Mouse (Mus musculus) midbrain, embryonic 13.5 days (tissue): ENCODE results near the gene Armc9. TPM values are rescaled to one million over a fixed set of nuclear protein-coding genes. Genes with fewer than 3 reads are reported as not detected.

Experiments used
- ATAC-seq: fragments of 200-750 bp; cut with Nextera tagmentation; 2 replicates; pipeline ENCODE4 v1.8.0; 2017; ENCODE audit warnings: mild to moderate bottlenecking, moderate TSS enrichment, moderate library complexity
- H3K27ac ChIP-seq: fragments of 300-500 bp; sonication (generic); 2 replicates; pipeline ENCODE4 v1.5.1; 2015; ENCODE audit warnings: inconsistent platforms, mild to moderate bottlenecking, moderate library complexity
- H3K27me3 ChIP-seq: fragments of 300-500 bp; sonication (generic); 2 replicates; pipeline ENCODE4 v1.6.1; 2015; ENCODE audit warnings: mild to moderate bottlenecking, inconsistent platforms
- H3K36me3 ChIP-seq: fragments of 300-500 bp; sonication (generic); 2 replicates; pipeline ENCODE4 v1.6.1; 2015; ENCODE audit warnings: mild to moderate bottlenecking, inconsistent platforms
- H3K4me1 ChIP-seq: fragments of 300-500 bp; sonication (generic); replicated peaks from 2 replicates; pipeline ENCODE4 v1.6.1; 2015; ENCODE audit warnings: inconsistent platforms
- H3K4me2 ChIP-seq: fragments of 300-500 bp; sonication (generic); replicated peaks from 2 replicates; pipeline ENCODE4 v1.6.1; 2015; ENCODE audit warnings: moderate library complexity, mild to moderate bottlenecking, inconsistent platforms
- H3K4me3 ChIP-seq: fragments of 300-500 bp; sonication (generic); replicated peaks from 2 replicates; pipeline ENCODE4 v1.5.1; 2015; ENCODE audit warnings: mild to moderate bottlenecking, inconsistent platforms
- H3K9ac ChIP-seq: fragments of 300-500 bp; sonication (generic); replicated peaks from 2 replicates; pipeline ENCODE4 v1.6.1; 2015; ENCODE audit warnings: mild to moderate bottlenecking, inconsistent platforms
- H3K9me3 ChIP-seq: fragments of 300-500 bp; sonication (generic); 2 replicates; pipeline ENCODE4 v1.6.1; 2016; ENCODE audit warnings: mild to moderate bottlenecking, inconsistent platforms
- WGBS: fragments of 180-500 bp; shearing (Covaris S2); methylation state at CpG from one replicate; pipeline ENCODE4 v1.1.7; 2015; 5-methylcytosine and 5-hydroxymethylcytosine counted together
- polyA plus RNA-seq: library from polyadenylated mRNA; unstranded; fragments of >200 nt; fragmentation: Nextera tagmentation; extraction: Ambion mirVana; gene quantifications from 2 replicates; pipeline ENCODE4 v1.2.1, GENCODE M21; 2015

The Armc9 gene
- polyA plus RNA-seq, 1 experiment from 2014 or later: 37.4 TPM

DNA sequence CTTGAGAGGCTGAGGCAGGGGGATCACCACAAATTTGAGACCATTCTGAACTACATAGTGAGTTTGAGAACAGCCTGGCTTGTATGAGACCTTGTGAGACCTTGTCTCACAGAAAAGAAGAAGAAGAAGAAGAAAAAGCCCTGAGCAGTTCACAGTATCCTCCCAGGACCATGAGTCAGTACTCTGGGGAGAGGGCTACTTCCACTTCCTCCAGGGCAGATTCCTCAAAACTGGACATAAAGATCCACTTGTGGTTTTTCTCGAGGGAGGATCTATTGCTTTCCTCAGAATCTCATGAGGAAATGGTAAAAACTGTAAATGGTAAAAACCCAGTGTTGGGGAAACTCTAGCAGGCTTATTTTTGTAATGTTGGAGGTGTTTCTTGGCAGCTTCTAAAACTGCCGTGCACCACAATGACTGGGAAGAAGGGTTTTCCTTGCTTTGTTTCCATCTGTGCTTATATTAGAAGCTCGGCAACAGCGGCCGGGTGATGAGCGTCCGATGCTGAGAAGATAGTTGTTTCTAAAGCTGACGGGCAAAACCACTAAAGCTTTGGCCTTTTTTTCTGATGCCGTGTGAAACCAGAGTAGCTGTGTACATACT lies 48.1 kb downstream of the Armc9 start:
- 93% methylated on average over 9 of the region's 9 CpGs for WGBS
- Histone ChIP-seq H3K36me3 (peaks cover 88% of the 10 kb centered on the region), H3K4me1 (no peaks in the 10 kb centered on the region), H3K4me2 (no peak overlapping the region), H3K9ac (no peak overlapping the region), H3K4me3 (no peak overlapping the region), H3K27ac (no peak overlapping the region), H3K9me3 (no peaks in the 10 kb centered on the region), H3K27me3 (no peaks in the 10 kb centered on the region)
- ATAC-seq: no peak

DNA sequence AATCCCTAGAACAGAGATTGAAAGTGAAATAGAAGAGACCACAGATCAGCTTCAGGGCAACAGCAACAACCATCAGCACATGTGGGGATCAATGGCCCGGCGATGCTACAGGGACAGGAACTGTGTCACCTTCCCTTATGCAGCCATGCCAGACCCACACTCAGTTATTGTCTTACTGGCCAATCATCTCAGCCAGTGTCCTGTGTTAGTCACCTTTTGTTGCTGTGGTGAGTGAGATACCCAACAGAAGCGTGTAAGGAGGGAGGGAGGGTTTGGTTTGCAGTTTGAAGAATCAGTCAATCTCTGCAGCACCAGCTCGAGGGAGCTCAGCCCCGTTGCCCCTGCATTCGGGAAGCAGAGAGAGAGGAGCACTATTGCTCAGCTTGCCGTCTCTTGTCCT lies 56.1 kb downstream of the Armc9 start:
- Histone ChIP-seq H3K4me1 (no peaks in the 10 kb centered on the region), H3K27me3 (no peaks in the 10 kb centered on the region), H3K4me3 (no peak overlapping the region), H3K9ac (no peak overlapping the region), H3K4me2 (no peak overlapping the region), H3K36me3 (peaks cover 79% of the 10 kb centered on the region), H3K9me3 (no peaks in the 10 kb centered on the region), H3K27ac (no peak overlapping the region)
- ATAC-seq: no peak
- 82% methylated on average over 7 of the region's 7 CpGs for WGBS

DNA sequence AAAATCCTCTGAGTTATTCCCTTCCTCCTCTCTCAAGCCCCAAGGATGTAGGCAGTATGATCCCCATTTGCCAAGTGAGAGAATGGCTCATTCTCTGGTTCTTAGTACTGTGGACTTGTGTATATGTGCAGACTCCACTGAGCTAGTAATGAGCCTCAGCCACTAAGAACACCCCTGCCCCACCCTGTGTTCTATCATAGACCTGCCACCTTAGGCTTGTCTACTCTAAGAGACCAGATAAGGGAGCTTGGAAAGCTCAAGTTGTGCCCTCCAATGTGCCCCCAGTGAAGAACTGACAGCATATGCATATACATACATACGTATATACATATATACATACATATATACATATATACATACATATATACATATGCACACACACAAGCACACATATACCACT lies 56.9 kb downstream of the Armc9 start:
- Histone ChIP-seq H3K27ac (no peak overlapping the region), H3K36me3 (peaks cover 80% of the 10 kb centered on the region), H3K4me2 (no peak overlapping the region), H3K9me3 (no peaks in the 10 kb centered on the region), H3K4me3 (no peak overlapping the region), H3K9ac (no peak overlapping the region), H3K27me3 (no peaks in the 10 kb centered on the region), H3K4me1 (no peaks in the 10 kb centered on the region)
- WGBS: 91% methylated on average over 1 of the region's 1 CpGs
- no peak for ATAC-seq

DNA sequence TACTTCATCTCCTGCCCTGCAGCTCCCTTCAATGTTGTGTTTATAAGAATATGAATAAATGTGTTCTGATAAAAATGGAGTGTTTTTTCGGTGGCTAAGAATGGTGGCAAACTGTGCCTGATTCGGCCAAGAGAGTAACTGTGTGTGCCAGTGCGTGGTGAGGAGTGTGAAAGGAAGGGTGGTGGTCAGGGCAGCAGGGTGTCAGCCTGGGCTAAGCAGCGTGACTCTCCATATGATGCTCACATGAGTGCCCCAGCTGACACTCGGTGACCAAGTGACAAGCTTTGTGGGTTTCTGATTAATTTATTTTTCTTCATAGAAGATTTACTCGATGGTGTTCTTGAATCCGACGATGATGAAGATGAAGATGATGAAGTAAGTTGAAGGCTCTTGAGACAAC lies 58.2 kb downstream of the Armc9 start:
- Histone ChIP-seq H3K4me2 (no peak overlapping the region), H3K4me3 (no peak overlapping the region), H3K9me3 (no peaks in the 10 kb centered on the region), H3K36me3 (peaks cover 81% of the 10 kb centered on the region), H3K9ac (no peak overlapping the region), H3K4me1 (no peaks in the 10 kb centered on the region), H3K27me3 (no peaks in the 10 kb centered on the region), H3K27ac (no peak overlapping the region)
- no peak for ATAC-seq
- WGBS: 95% methylated on average over 8 of the region's 8 CpGs

DNA sequence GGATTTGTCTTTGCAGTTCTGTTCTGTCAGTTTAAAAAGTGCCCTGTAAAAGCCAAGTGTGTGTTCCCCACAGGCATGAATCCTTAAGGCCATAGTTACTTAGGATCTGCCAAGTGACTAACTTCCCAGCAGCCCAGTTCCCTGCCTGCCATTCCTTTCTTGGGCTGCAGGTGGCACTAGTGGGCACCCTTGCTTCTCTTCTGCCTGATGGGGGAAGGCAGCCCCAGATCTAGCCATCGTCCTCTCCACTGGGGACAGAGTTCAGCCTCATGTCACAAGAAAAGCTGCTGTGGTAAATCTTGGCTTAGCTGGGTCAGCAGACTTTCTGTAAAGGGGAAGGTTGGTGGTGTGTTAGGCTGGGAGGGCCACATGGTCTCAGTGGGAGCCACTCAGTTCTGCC lies 59.6 kb downstream of the Armc9 start:
- Histone ChIP-seq H3K9ac (no peak overlapping the region), H3K27ac (no peak overlapping the region), H3K4me2 (no peak overlapping the region), H3K4me1 (no peaks in the 10 kb centered on the region), H3K27me3 (no peaks in the 10 kb centered on the region), H3K36me3 (peaks cover 80% of the 10 kb centered on the region), H3K9me3 (no peaks in the 10 kb centered on the region), H3K4me3 (no peak overlapping the region)
- WGBS: 0% methylated on average over 1 of the region's 1 CpGs
- peak; percentile 58; the same call in 1 of the 2 replicates for ATAC-seq

DNA sequence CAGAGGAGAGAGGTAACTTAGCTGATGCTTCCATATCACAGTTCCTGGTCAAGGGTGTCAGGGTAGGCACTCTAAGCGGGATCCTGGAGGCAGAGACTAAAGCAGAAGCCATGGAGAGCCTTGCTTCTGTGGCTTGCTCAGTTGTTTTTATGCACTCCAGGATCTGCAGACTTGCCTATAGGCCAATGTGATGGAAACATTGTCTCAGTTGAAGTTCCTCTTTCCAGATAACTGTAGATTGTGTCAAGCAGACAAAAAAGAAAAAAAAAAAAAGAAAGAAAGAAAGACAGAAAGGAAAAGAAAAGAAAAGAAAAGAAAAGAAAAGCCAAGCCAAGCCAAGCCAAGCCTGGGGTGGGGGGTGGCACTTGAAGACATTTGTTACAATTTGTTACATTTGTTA lies 60.7 kb downstream of the Armc9 start:
- Histone ChIP-seq H3K4me1 (no peaks in the 10 kb centered on the region), H3K4me2 (no peak overlapping the region), H3K36me3 (peaks cover 81% of the 10 kb centered on the region), H3K9me3 (no peaks in the 10 kb centered on the region), H3K27ac (no peak overlapping the region), H3K27me3 (no peaks in the 10 kb centered on the region), H3K9ac (no peak overlapping the region), H3K4me3 (no peak overlapping the region)
- 95% methylated on average over 1 of the region's 1 CpGs for WGBS
- no peak for ATAC-seq

DNA sequence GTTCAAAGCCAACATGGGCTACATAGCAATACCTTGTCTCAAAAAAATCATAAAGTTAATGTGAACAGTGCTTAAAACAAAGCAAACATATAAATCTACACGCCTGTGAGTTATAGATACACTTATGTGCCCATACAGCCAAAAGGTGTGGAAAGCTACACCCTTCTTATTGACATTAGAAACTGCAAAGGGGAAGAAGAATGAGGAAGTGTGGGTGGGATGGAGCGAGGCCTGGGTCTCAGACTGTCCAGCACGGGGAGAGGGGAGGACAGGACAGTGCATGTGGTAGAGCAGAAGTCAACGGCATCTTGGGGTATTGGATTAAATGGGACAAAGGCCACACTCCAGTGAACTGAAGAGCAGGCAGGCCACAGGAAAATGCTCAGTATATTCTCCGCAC lies 61.8 kb downstream of the Armc9 start:
- Histone ChIP-seq H3K9ac (no peak overlapping the region), H3K27ac (no peak overlapping the region), H3K4me1 (no peaks in the 10 kb centered on the region), H3K27me3 (no peaks in the 10 kb centered on the region), H3K9me3 (no peaks in the 10 kb centered on the region), H3K36me3 (peaks cover 70% of the 10 kb centered on the region), H3K4me3 (no peak overlapping the region), H3K4me2 (no peak overlapping the region)
- no peak for ATAC-seq
- WGBS: 92% methylated on average over 5 of the region's 5 CpGs

DNA sequence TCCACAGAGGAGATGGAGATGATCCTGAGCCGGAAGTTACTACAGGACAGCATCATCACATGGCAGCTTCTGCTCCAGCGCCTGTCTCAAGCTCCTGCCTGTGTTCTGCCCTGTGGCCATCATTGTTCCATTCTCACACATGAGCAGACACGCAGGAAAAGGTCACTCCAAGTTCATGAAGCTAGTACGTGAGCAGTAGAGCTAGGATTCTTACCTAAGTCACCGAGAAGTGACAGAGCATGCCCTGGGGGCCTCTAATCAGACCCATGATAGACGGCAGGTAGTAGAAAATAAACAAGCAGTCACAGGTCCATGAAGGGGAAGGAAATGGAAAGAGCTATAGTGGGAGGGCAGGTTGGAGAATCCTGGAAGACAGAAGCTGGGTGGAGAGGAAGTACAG lies 63.4 kb downstream of the Armc9 start:
- Histone ChIP-seq H3K9me3 (no peaks in the 10 kb centered on the region), H3K27me3 (no peaks in the 10 kb centered on the region), H3K4me1 (no peaks in the 10 kb centered on the region), H3K4me3 (no peak overlapping the region), H3K36me3 (peaks cover 55% of the 10 kb centered on the region), H3K4me2 (no peak overlapping the region), H3K9ac (no peak overlapping the region), H3K27ac (no peak overlapping the region)
- ATAC-seq: no peak
- WGBS: 81% methylated on average over 6 of the region's 6 CpGs

DNA sequence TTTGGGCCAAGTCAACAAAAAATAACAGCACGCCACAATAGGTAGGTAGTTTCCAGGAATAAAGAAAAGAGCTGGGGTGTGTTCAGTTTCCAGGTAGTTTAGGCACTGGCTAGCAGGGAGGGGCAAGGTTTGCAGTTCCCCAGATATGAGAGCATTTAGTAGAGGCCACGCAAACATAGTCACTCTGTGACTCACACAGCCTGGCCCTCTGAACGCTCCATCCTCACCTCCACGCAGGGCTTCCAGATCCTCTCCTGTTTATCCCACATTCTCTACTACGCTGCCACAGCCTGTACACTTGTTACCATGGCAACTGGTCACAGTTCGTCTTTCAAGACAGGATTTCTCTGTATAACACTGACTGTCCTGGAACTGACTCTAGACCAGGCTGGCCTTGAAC lies 70.6 kb downstream of the Armc9 start:
- no peak overlapping the region for H3K9ac ChIP-seq
- 0 out of 2 replicates have a peak, but pooled peaks cover 8% of the 10 kb centered on the region for H3K36me3 ChIP-seq
- WGBS: 57% methylated on average over 6 of the region's 6 CpGs
- H3K4me3 ChIP-seq: no peak overlapping the region
- no peaks in the 10 kb centered on the region for H3K9me3 ChIP-seq
- H3K4me2 ChIP-seq: no peak overlapping the region
- H3K4me1 ChIP-seq: 0 out of 2 replicates have a peak, but pooled peaks cover 3% of the 10 kb centered on the region
- H3K27me3 ChIP-seq: no peaks in the 10 kb centered on the region
- no peak overlapping the region for H3K27ac ChIP-seq
- ATAC-seq: no peak

DNA sequence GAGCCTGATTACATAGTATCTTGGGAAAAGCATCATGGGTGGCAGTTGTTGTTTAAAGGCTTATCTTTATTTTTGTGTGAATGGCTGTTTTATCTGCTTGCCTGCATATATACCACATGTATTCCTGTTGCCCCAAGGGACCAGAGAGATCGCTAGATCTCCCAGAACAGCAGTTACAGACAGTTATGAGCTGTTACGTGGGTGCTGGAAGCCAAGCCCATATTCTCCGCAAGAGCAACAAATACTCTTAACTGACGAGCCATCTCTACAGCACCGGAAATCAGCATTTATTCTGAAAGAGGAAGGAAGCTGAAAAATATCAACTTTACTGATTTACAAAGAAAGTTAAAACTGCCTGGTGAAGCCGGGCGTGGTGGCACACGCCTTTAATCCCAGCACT lies 74.1 kb downstream of the Armc9 start:
- H3K9ac ChIP-seq: no peak overlapping the region
- WGBS: 94% methylated on average over 8 of the region's 8 CpGs
- no peak for ATAC-seq

DNA sequence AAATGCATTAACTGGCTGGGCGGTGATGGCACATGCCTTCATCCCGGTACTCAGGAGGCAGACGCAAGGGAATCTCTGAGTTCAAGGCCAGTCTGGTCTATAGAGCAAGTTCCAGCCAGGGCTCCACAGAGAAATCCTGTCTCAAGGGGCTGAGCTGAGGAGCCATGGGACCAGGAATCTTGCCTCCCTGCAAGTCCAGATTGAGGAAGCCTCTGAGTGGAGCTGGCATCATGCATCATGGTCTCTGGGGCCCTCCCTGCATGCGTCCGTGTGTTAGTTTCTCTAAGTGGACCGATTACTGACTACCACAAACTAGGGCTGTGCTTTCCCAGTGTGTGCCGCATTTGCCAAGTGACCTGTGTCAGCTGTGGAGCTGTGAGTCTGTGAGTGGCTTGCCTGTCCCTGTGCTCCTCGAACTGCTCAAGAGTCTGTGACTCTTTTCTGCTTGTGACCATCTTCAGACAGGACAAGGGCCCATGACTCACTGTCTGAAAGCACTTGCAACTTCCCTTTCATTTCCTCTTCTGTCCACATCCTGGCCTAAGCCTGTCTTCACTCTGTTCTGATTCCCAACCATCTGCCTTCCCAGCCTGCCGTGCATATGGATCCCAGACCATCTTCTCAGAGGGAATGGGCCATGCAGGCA lies 74.7 kb downstream of the Armc9 start:
- WGBS: 92% methylated on average over 9 of the region's 9 CpGs
- no peaks in the 10 kb centered on the region for H3K27me3 ChIP-seq
- ATAC-seq: no peak
- H3K4me2 ChIP-seq: no peak overlapping the region
- H3K27ac ChIP-seq: no peak overlapping the region
- H3K4me1 ChIP-seq: 0 out of 2 replicates have a peak, but pooled peaks cover 3% of the 10 kb centered on the region
- no peaks in the 10 kb centered on the region for H3K9me3 ChIP-seq
- H3K9ac ChIP-seq: no peak overlapping the region
- H3K36me3 ChIP-seq: 0 out of 2 replicates have a peak, but pooled peaks cover 8% of the 10 kb centered on the region
- H3K4me3 ChIP-seq: no peak overlapping the region

More for the DNA sequence above, 74.1 kb downstream of the Armc9 start:
- H3K36me3 ChIP-seq: 0 out of 2 replicates have a peak, but pooled peaks cover 8% of the 10 kb centered on the region
- H3K4me1 ChIP-seq: 0 out of 2 replicates have a peak, but pooled peaks cover 3% of the 10 kb centered on the region
- H3K4me3 ChIP-seq: no peak overlapping the region
- no peak overlapping the region for H3K27ac ChIP-seq
- H3K4me2 ChIP-seq: no peak overlapping the region
- no peaks in the 10 kb centered on the region for H3K27me3 ChIP-seq
- no peaks in the 10 kb centered on the region for H3K9me3 ChIP-seq

DNA sequence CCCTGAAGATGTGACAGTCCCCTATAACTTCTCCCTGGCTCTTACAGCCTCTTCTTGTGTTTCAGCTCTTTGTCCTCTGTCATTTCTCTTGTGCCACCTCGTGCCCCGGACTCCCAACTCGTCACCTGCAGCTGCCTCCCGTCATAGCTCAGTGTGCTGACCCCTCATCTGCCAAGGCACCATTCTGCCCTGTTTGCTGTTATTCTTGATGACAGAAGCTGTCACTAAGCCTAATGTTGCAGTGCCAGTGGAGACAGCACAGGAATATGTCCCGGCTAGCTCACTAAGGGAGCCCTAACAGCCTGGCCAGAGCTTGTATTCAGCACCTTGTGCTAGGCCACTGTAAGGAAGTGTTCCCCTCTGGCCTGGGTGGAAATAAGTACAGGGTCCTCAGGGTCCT lies 78.1 kb downstream of the Armc9 start:
- H3K27ac ChIP-seq: no peak overlapping the region
- H3K9me3 ChIP-seq: no peaks in the 10 kb centered on the region
- H3K4me2 ChIP-seq: no peak overlapping the region
- 86% methylated on average over 5 of the region's 5 CpGs for WGBS
- H3K4me3 ChIP-seq: no peak overlapping the region
- no peak for ATAC-seq
- no peaks in the 10 kb centered on the region for H3K4me1 ChIP-seq
- H3K27me3 ChIP-seq: no peaks in the 10 kb centered on the region
- H3K9ac ChIP-seq: no peak overlapping the region
- H3K36me3 ChIP-seq: 0 out of 2 replicates have a peak, but pooled peaks cover 4% of the 10 kb centered on the region
